Mouse (Mus musculus): Measurements from ENCODE around the gene Kl.

DNA sequence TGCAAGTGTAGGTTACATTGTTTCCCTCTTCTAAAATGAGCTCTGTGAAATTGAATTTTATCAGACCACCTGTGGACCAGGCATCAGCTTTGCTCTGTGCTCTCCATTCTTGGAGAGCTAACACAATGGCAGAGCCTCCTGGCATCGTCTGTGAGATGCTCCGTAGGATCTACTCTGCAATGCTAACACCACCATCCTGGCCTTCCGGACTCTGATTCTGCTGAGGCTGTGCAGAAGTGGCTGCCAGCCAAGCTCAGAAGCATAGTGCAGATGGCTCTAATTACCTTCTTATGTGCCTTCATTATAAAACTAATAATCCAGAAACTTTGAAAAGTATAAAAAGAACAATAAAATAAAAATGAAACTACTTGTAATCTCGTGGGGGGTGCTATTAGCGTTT is 16.2 kb upstream of the Kl start:
- TF ChIP-seq POLR2A (IDR thresholded peaks at IDR 0.05; ENCODE audit: control insufficient read depth, low read depth, low read length): no peak
- TF ChIP-seq CTCF (IDR thresholded peaks at IDR 0.05; ENCODE audit: control insufficient read depth, insufficient read depth, insufficient replicate concordance, low read depth, low read length): no peak
